Mouse (Mus musculus) G1E (cell line): ENCODE data around the gene Dlx3. TPM values are rescaled to one million over a fixed set of nuclear protein-coding genes. Genes with fewer than 3 reads are reported as not detected.

Experiments
- ATAC-seq: 2 replicates; pipeline ENCODE4 v1.8.0; 2016; ENCODE audit warnings: mild to moderate bottlenecking; ENCODE audit not compliant: insufficient number of reproducible peaks, poor library complexity, low FRiP score, severe bottlenecking; ENCODE audit errors: extremely low read depth
- DNase-seq: peaks from one replicate; pipeline ENCODE4 v3.0.0; 2012; ENCODE audit warnings: low spot score
- H3K27me3 ChIP-seq: 2 replicates; pipeline ENCODE4 v1.6.1; 2012; ENCODE audit warnings: mild to moderate bottlenecking, low read length, inconsistent platforms; ENCODE audit not compliant: insufficient read depth
- H3K36me3 ChIP-seq: replicated peaks from 2 replicates; pipeline ENCODE3; 2012; ENCODE audit warnings: mild to moderate bottlenecking, inconsistent platforms
- H3K4me1 ChIP-seq: 2 replicates; pipeline ENCODE4 v1.6.1; 2012; ENCODE audit warnings: low read depth, low read length, inconsistent platforms, mixed read lengths; ENCODE audit not compliant: insufficient read depth
- H3K4me3 ChIP-seq: 2 replicates; pipeline ENCODE4 v1.5.1; 2012; ENCODE audit warnings: low read depth, mild to moderate bottlenecking, inconsistent platforms, low read length, moderate library complexity, mixed read lengths
- H3K9me3 ChIP-seq: replicated peaks from 2 replicates; pipeline ENCODE4 v1.6.1; 2012; ENCODE audit warnings: inconsistent platforms
- CTCF ChIP-seq: IDR thresholded peaks from 2 replicates; pipeline ENCODE4 v1.5.1; 2012; ENCODE audit warnings: low read depth, low read length, inconsistent platforms, mixed read lengths
- GATA1 ChIP-seq: IDR thresholded peaks from 2 replicates; pipeline ENCODE4 v1.6.1; 2012; ENCODE audit warnings: borderline replicate concordance, low read length, inconsistent platforms, mixed read lengths
- GATA2 ChIP-seq: IDR thresholded peaks from 2 replicates; pipeline ENCODE4 v1.6.1; 2012; ENCODE audit warnings: low read depth, low read length, inconsistent platforms, borderline replicate concordance
- POLR2AphosphoS5 ChIP-seq: IDR thresholded peaks from 2 replicates; pipeline ENCODE4 v1.6.1; 2012; ENCODE audit warnings: low read depth, low read length, inconsistent platforms; ENCODE audit not compliant: insufficient replicate concordance
- TAL1 ChIP-seq: conservative IDR thresholded peaks from 2 replicates; pipeline ENCODE4 v1.6.1; 2012; ENCODE audit warnings: low read depth, low read length, inconsistent platforms, mixed read lengths
- polyA plus RNA-seq: library from polyadenylated mRNA; stranded (reverse); fragments of >175 nt; gene quantifications from 2 replicates; pipeline ENCODE4 v1.2.3, GENCODE M21; 2012
- total RNA-seq, 2 experiments: library from RNA; stranded (forward) in 1 of 2; stranded (reverse) in 1 of 2; fragments of 200-1000 nt in 1 of 2; fragments of >200 nt in 1 of 2; fragmentation: Nextera tagmentation in 1 of 2; gene quantifications; 2 replicates each; pipeline ENCODE4 v1.2.3; 2014 to 2017

Gene Dlx3
- total and polyA plus RNA-seq, 3 experiments, result 0.11 TPM; not detected in 2

DNA sequence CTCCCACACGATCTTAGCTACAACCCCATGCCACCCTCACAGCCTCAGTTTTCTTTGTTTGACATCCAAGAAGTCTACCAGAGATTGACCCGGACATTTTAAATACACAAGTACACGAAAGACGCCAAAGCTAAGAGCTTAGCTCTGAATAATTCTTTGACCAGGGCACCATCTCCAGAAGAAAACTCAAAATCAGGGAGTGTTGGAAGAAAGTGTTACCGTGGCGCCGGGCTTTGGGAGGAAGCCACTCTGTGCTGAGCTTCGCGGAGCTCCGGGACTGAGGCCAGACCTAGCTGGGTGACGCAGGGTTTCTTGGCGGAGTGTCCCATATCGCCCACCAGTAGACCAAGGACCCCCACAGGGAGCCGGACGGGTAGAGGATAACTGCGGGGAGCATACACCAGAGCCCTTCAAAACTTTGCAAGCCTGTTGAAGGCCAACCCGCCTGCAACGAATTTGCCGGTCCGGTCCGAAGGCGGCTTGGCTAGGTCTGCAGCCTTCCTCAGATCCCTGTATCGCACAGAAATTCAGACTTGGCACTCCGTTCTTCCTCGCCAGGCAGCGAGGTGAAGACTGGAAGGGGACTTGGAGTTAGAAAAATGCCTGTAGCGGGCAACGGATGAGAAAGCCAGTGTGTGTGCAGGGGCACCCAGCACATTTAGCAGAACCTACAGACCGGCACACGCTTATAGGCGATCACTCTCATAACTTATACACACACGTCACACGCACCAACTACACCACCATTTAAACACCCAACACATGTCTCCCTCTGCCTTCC, 30.5 kb downstream of the Dlx3 start:
- TF ChIP-seq CTCF (no peak), POLR2AphosphoS5 (no peak), GATA1 (no peak), GATA2 (no peak), TAL1 (no peak)
- Histone ChIP-seq H3K9me3 (no peaks in the 10 kb centered on the region), H3K4me1 (no peaks in the 10 kb centered on the region; the same call in 1 of the 2 replicates), H3K4me3 (no peak overlapping the region), H3K36me3 (no peaks in the 10 kb centered on the region), H3K27me3 (peaks cover 20% of the 10 kb centered on the region)
- DNase-seq (no peak), ATAC-seq (no peak)

GRCm38 (mm10) chr11:95153116-95153515, 33.2 kb downstream of the Dlx3 start:
- Histone ChIP-seq H3K27me3 (peaks cover 17% of the 10 kb centered on the region; the same call in 1 of the 2 replicates), H3K9me3 (no peaks in the 10 kb centered on the region), H3K4me1 (no peaks in the 10 kb centered on the region), H3K4me3 (no peak overlapping the region), H3K36me3 (no peaks in the 10 kb centered on the region)
- no peak for DNase-seq
- ATAC-seq, result no peak
- TF ChIP-seq GATA2, result no peak
- no peak for TF ChIP-seq CTCF
- no peak for TF ChIP-seq TAL1
- TF ChIP-seq POLR2AphosphoS5, result no peak
- TF ChIP-seq GATA1, result no peak

DNA sequence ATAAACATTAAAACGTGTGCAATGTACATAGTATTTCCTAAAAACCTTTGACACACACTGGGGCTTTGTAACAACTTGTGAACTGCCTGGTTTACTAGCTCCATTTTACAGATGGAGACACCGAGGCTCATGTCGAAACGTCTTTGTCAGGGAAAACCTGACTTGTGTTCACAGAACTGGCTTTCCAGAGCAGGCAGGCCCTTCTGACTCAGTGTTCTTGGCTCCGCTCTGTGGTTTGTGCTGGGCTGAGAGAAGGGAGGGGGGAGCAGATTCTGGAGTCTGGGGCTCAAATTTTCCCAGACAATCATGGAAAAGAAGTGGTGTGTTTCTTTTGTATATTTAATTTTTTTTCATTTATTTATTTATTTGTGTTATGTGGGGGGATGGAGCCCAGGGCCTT, 33.8 kb downstream of the Dlx3 start:
- DNase-seq (no peak), ATAC-seq (no peak)
- H3K4me1 ChIP-seq, result no peaks in the 10 kb centered on the region
- TF ChIP-seq GATA1, result no peak
- no peak for TF ChIP-seq CTCF
- TF ChIP-seq POLR2AphosphoS5, result no peak
- no peak for TF ChIP-seq TAL1
- TF ChIP-seq GATA2, result no peak
- no peaks in the 10 kb centered on the region for H3K9me3 ChIP-seq
- peaks cover 16% of the 10 kb centered on the region; the same call in 1 of the 2 replicates for H3K27me3 ChIP-seq
- H3K4me3 ChIP-seq, result no peak overlapping the region
- no peaks in the 10 kb centered on the region for H3K36me3 ChIP-seq

GRCm38 (mm10) chr11:95155511-95155910, 35.6 kb downstream of the Dlx3 start:
- Histone ChIP-seq H3K36me3 (no peaks in the 10 kb centered on the region), H3K4me1 (no peaks in the 10 kb centered on the region), H3K27me3 (peaks cover 18% of the 10 kb centered on the region; the same call in 1 of the 2 replicates), H3K9me3 (no peaks in the 10 kb centered on the region), H3K4me3 (no peak overlapping the region)
- ATAC-seq (no peak), DNase-seq (no peak)
- TF ChIP-seq POLR2AphosphoS5 (no peak), GATA2 (no peak), GATA1 (no peak), CTCF (no peak), TAL1 (no peak)

- peaks cover 22% of the 10 kb centered on the region; the same call in 1 of the 2 replicates for H3K27me3 ChIP-seq
- ATAC-seq (no peak), DNase-seq (no peak)
- no peak overlapping the region for H3K4me3 ChIP-seq
- TF ChIP-seq GATA2 (no peak), TAL1 (no peak), POLR2AphosphoS5 (no peak), CTCF (no peak), GATA1 (no peak)
- H3K9me3 ChIP-seq, result no peaks in the 10 kb centered on the region
- H3K4me1 ChIP-seq, result no peaks in the 10 kb centered on the region
- H3K36me3 ChIP-seq, result no peaks in the 10 kb centered on the region
Observed at GRCm38 (mm10) chr11:95157356-95157755, 37.4 kb downstream of the Dlx3 start.

DNA sequence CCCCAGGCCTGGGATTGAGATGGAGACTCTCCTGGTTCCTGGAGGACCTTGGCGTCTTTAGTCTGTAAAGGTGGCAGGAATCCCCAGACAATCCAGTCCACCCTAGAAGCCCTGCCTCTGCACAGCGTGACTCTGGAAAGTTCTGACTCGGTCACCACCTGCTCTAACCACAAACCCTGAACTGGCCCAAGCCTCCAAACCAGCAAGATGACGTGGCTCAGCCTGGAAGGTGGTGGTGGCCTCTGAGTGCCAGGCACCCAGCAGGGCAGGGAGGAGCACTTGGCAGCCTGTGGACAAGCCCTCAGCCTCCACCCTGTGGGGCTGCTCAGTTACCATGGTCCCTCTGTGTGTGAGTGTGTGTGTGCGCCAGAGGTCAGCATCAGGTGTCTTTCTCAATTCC, 38.0 kb downstream of the Dlx3 start:
- Histone ChIP-seq H3K9me3 (no peaks in the 10 kb centered on the region), H3K36me3 (no peaks in the 10 kb centered on the region), H3K4me3 (no peak overlapping the region), H3K27me3 (peaks cover 24% of the 10 kb centered on the region; the same call in 1 of the 2 replicates), H3K4me1 (no peaks in the 10 kb centered on the region)
- ATAC-seq, result no peak
- TF ChIP-seq CTCF, result no peak
- no peak for TF ChIP-seq POLR2AphosphoS5
- no peak for TF ChIP-seq GATA2
- no peak for TF ChIP-seq GATA1
- TF ChIP-seq TAL1, result no peak
- no peak for DNase-seq
